Comparison of ENCODE assay signal across 9 mouse cellular contexts in genomic region chr17:34685120-34686110, GRCm38 (mm10). TPM values are rescaled to one million over a fixed set of nuclear protein-coding genes. Genes with fewer than 3 reads are reported as not detected.
DNase-seq lines count a peak whose midpoint lies in the region; ATAC-seq lines count a peak whose summit lies in the region.
"Had no signal": no experiment of that assay in that cellular context is flagged by ENCODE, and none has a peak within 500 bp of the region (broad histone marks: within the 10 kb centered on the region; RNA-seq: fewer than 3 reads in every experiment).

No protein-coding gene starts in this region.

- peak; percentile 49 for ATAC-seq in limb, embryonic 15.5 days (ENCODE audit: insufficient number of reproducible peaks, low FRiP score, low TSS enrichment, low read depth)

- DNase-seq in layer of hippocampus, postnatal 10 days (ENCODE audit: low spot score in 2 of 2): peak; percentile 67 to 70
- no peak for DNase-seq in layer of hippocampus, postnatal 25 days (ENCODE audit: extremely low spot score in 1 of 2, low spot score in 1 of 2)
- peak; percentile 16 for DNase-seq in Muller cell, postnatal 12 days (ENCODE audit: inconsistent ontology term)
- peak; percentile 48 to 71 for DNase-seq in gastrocnemius, adult 8-10 months (ENCODE audit: low spot score in 2 of 2)
- DNase-seq in testis, postnatal 10 days (ENCODE audit: low spot score): peak; percentile 82
- DNase-seq in cerebellum, adult 8-10 months: no peak
- DNase-seq in adrenal gland, adult 18-20 months (ENCODE audit: low spot score in 2 of 2): no peak

- no peak overlapping the region for H3K9ac ChIP-seq in limb, embryonic 15.5 days
- H3K9ac ChIP-seq: midbrain, embryonic 12.5 days had no signal

- peaks cover 39% of the 10 kb centered on the region for H3K4me1 ChIP-seq in limb, embryonic 15.5 days
- H3K4me1 ChIP-seq: midbrain, embryonic 12.5 days had no signal

- no peak overlapping the region for H3K4me2 ChIP-seq in limb, embryonic 15.5 days
- H3K4me2 ChIP-seq: midbrain, embryonic 12.5 days had no signal

- H3K4me3 ChIP-seq in limb, embryonic 15.5 days: no peak overlapping the region
- H3K4me3 ChIP-seq: midbrain, embryonic 12.5 days had no signal

- no peaks in the 10 kb centered on the region for H3K9me3 ChIP-seq in limb, embryonic 15.5 days
- H3K9me3 ChIP-seq: midbrain, embryonic 12.5 days had no signal

- H3K36me3 ChIP-seq in limb, embryonic 15.5 days: no peaks in the 10 kb centered on the region
- H3K36me3 ChIP-seq: midbrain, embryonic 12.5 days had no signal

- peak overlapping the region; percentile 79 for H3K27ac ChIP-seq in limb, embryonic 15.5 days
- H3K27ac ChIP-seq: midbrain, embryonic 12.5 days had no signal

- 69% methylated on average over 28 of the region's 28 CpGs for WGBS in limb, embryonic 15.5 days

- H3K27me3 ChIP-seq in limb, embryonic 15.5 days: peaks cover 11% of the 10 kb centered on the region; the same call in 1 of the 2 replicates

RNA-seq across cellular contexts. Expression of gene Tnxb, which starts 15.1 kb away (rescaled TPM):
- 1 to 10 TPM; 4.1 to 4.7 TPM for total RNA-seq in layer of hippocampus, postnatal 10 days (2021)
- 1 to 10 TPM; 7.1 to 9.0 TPM for total RNA-seq in layer of hippocampus, postnatal 25 days (2021)
- total RNA-seq in gastrocnemius, adult 8-10 months (2022): 10 to 100 TPM; 18.1 to 27.4 (median 23.3) TPM
- 1.9 and 4.2 TPM in 2 replicates for polyA plus RNA-seq in limb, embryonic 15.5 days (2015; fragmentation: Nextera tagmentation; extraction: Ambion mirVana)
- 10 to 100 TPM; 19.8 to 25.2 TPM for total RNA-seq in adrenal gland, adult 18-20 months (2021)

RNA-seq across cellular contexts. Expression of gene Atf6b, which starts 38.5 kb away (rescaled TPM):
- total RNA-seq in layer of hippocampus, postnatal 10 days (2021): 10 to 100 TPM; 75.8 to 78.6 TPM
- 100 to 1,000 TPM in 1 of 2 experiments, 10 to 100 TPM in 1; 97.1 to 102 TPM for total RNA-seq in layer of hippocampus, postnatal 25 days (2021)
- total RNA-seq in gastrocnemius, adult 8-10 months (2022): 1 to 10 TPM; 5.4 to 7.6 (median 6.3) TPM
- polyA plus RNA-seq in limb, embryonic 15.5 days (2015; fragmentation: Nextera tagmentation; extraction: Ambion mirVana): 85.4 and 88.3 TPM in 2 replicates
- total RNA-seq in adrenal gland, adult 18-20 months (2021): 10 to 100 TPM; 46.5 to 48.6 TPM

RNA-seq across cellular contexts. Expression of gene Fkbpl, which starts 40.9 kb away (rescaled TPM):
- 10 to 100 TPM; 11.8 to 14.8 TPM for total RNA-seq in layer of hippocampus, postnatal 10 days (2021)
- 10 to 100 TPM; 14.1 to 14.9 TPM for total RNA-seq in layer of hippocampus, postnatal 25 days (2021)
- 1 to 10 TPM; 5.3 to 9.4 (median 8.9) TPM for total RNA-seq in gastrocnemius, adult 8-10 months (2022)
- polyA plus RNA-seq in limb, embryonic 15.5 days (2015; fragmentation: Nextera tagmentation; extraction: Ambion mirVana): 15.5 and 17.1 TPM in 2 replicates
- total RNA-seq in adrenal gland, adult 18-20 months (2021): 10 to 100 TPM; 12.8 to 17.5 TPM

RNA-seq across cellular contexts. Expression of gene Prrt1, which starts 56.1 kb away (rescaled TPM):
- total RNA-seq in layer of hippocampus, postnatal 10 days (2021): 100 to 1,000 TPM; 231 to 238 TPM
- 100 to 1,000 TPM; 259 to 330 TPM for total RNA-seq in layer of hippocampus, postnatal 25 days (2021)
- under 1 TPM in 3 of 4 experiments, not detected in 1; 0.12 to 0.35 (median 0.25) TPM for total RNA-seq in gastrocnemius, adult 8-10 months (2022)
- 0.46 and 0.60 TPM in 2 replicates for polyA plus RNA-seq in limb, embryonic 15.5 days (2015; fragmentation: Nextera tagmentation; extraction: Ambion mirVana)
- 10 to 100 TPM; 10.4 to 17.9 TPM for total RNA-seq in adrenal gland, adult 18-20 months (2021)

RNA-seq across cellular contexts. Expression of gene Ppt2, which starts 57.1 kb away (rescaled TPM):
- total RNA-seq in layer of hippocampus, postnatal 10 days (2021): 10 to 100 TPM; 32.9 to 34.1 TPM
- 10 to 100 TPM; 42.4 to 48.4 TPM for total RNA-seq in layer of hippocampus, postnatal 25 days (2021)
- total RNA-seq in gastrocnemius, adult 8-10 months (2022): 10 to 100 TPM; 38.0 to 40.7 (median 39.9) TPM
- polyA plus RNA-seq in limb, embryonic 15.5 days (2015; fragmentation: Nextera tagmentation; extraction: Ambion mirVana): 26.8 and 29.9 TPM in 2 replicates
- total RNA-seq in adrenal gland, adult 18-20 months (2021): 10 to 100 TPM; 56.9 to 71.5 TPM

Comparison
In these comparisons a context has a peak if more than half of its experiments do, and no peak if none do; other contexts are left out.
1. DNase-seq: peak in layer of hippocampus, postnatal 10 days (2 of 2), Muller cell, postnatal 12 days (single experiment), gastrocnemius, adult 8-10 months (2 of 2) and testis, postnatal 10 days (single experiment); none in layer of hippocampus, postnatal 25 days (0 of 2), cerebellum, adult 8-10 months (single experiment) and adrenal gland, adult 18-20 months (0 of 2).
2. RNA of gene Atf6b, which starts 38.5 kb away (total RNA-seq): 97.1 to 102 TPM in layer of hippocampus, postnatal 25 days, 75.8 to 78.6 TPM in layer of hippocampus, postnatal 10 days and 46.5 to 48.6 TPM in adrenal gland, adult 18-20 months; 5.4 to 7.6 TPM in gastrocnemius, adult 8-10 months; every median in the first group is over 4 times any median in the second.